Mouse (Mus musculus): ENCODE measurements around the gene Nck1. TPM values are rescaled to one million over a fixed set of nuclear protein-coding genes. Genes with fewer than 3 reads are reported as not detected.

The Nck1 gene
- polyA plus RNA-seq, 1 experiment from 2014 or later = 92.5 TPM

DNA sequence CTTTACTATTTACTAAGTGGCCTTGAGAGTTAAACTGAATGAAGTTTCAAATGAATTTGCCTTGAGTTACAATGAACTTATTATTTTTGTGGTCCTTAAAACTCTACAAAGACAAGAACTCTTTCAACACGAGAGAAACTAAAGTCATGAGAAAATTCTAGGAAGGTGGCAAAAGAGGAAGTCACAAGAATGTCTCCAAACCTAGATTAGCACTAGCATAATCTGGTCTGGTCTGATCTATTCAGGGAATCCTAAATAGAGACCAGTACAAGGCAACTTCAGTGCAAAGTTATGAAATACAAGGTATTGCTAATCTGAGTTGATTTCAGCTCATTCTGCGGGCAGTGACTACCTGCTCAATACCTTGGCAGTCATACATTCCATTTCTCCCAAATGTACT, 20.7 kb downstream of the Nck1 start:
- WGBS = 89% methylated on average over 2 of the region's 2 CpGs
- Histone ChIP-seq H3K27ac (replicated peaks; ENCODE audit: low read depth, low read length) (no peak overlapping the region), H3K9me3 (replicated peaks; ENCODE audit: control insufficient read depth, low read length) (no peaks in the 10 kb centered on the region), H3K4me3 (ENCODE audit: low read depth, low read length) (no peak overlapping the region), H3K4me1 (ENCODE audit: control insufficient read depth, insufficient read depth, low read length) (no peaks in the 10 kb centered on the region), H3K9ac (replicated peaks; ENCODE audit: low read length) (no peak overlapping the region), H3K4me2 (ENCODE audit: low read depth, low read length) (no peak overlapping the region), H3K27me3 (ENCODE audit: control insufficient read depth, insufficient read depth, low read length) (no peaks in the 10 kb centered on the region), H3K36me3 (replicated peaks; ENCODE audit: control insufficient read depth, insufficient read depth, low read depth, low read length) (no peaks in the 10 kb centered on the region)
- ATAC-seq (replicated peaks; ENCODE audit: insufficient number of reproducible peaks, low FRiP score, low TSS enrichment, low read depth) = no peak
- no peak for DNase-seq (ENCODE audit: low spot score)

DNA sequence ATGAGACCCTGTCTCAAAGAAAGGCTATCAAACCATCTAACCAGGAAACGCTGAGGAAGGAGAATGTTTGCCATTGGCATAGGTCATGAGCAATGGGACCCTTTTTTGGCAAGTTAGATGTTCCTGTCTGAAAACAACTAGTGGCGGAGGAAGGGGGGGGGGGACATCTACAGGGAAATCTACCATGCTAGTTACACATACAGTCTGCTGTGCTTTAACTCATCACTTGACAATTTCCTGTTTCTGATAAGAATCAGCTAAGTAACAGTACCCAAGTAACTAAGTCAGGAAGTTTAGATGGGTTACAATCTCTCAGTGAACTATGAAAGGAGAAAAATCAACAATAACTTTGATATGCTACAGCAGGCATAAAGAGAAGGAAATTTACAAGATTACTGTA, 23.9 kb downstream of the Nck1 start:
- DNase-seq (ENCODE audit: low spot score) (no peak), ATAC-seq (replicated peaks; ENCODE audit: insufficient number of reproducible peaks, low FRiP score, low TSS enrichment, low read depth) (no peak)
- H3K4me3 ChIP-seq (ENCODE audit: low read depth, low read length) = no peak overlapping the region
- H3K27ac ChIP-seq (replicated peaks; ENCODE audit: low read depth, low read length) = no peak overlapping the region
- no peaks in the 10 kb centered on the region for H3K27me3 ChIP-seq (ENCODE audit: control insufficient read depth, insufficient read depth, low read length)
- H3K9me3 ChIP-seq (replicated peaks; ENCODE audit: control insufficient read depth, low read length) = no peaks in the 10 kb centered on the region
- 81% methylated on average over 2 of the region's 2 CpGs for WGBS
- H3K4me1 ChIP-seq (ENCODE audit: control insufficient read depth, insufficient read depth, low read length) = no peaks in the 10 kb centered on the region
- H3K36me3 ChIP-seq (replicated peaks; ENCODE audit: control insufficient read depth, insufficient read depth, low read depth, low read length) = no peaks in the 10 kb centered on the region
- H3K9ac ChIP-seq (replicated peaks; ENCODE audit: low read length) = no peak overlapping the region
- no peak overlapping the region for H3K4me2 ChIP-seq (ENCODE audit: low read depth, low read length)

- Histone ChIP-seq H3K27ac (replicated peaks; ENCODE audit: low read depth, low read length) (no peak overlapping the region), H3K4me2 (ENCODE audit: low read depth, low read length) (no peak overlapping the region), H3K27me3 (ENCODE audit: control insufficient read depth, insufficient read depth, low read length) (no peaks in the 10 kb centered on the region), H3K9ac (replicated peaks; ENCODE audit: low read length) (no peak overlapping the region), H3K4me3 (ENCODE audit: low read depth, low read length) (no peak overlapping the region), H3K4me1 (ENCODE audit: control insufficient read depth, insufficient read depth, low read length) (no peaks in the 10 kb centered on the region), H3K9me3 (replicated peaks; ENCODE audit: control insufficient read depth, low read length) (no peaks in the 10 kb centered on the region), H3K36me3 (replicated peaks; ENCODE audit: control insufficient read depth, insufficient read depth, low read depth, low read length) (no peaks in the 10 kb centered on the region)
- 4% methylated on average over 2 of the region's 2 CpGs for WGBS
- peak; percentile 84 for DNase-seq (ENCODE audit: low spot score)
- ATAC-seq (replicated peaks; ENCODE audit: insufficient number of reproducible peaks, low FRiP score, low TSS enrichment, low read depth) = no peak
Observed at GRCm38 (mm10) chr9:100520586-100520985, 25.3 kb downstream of the Nck1 start.

DNA sequence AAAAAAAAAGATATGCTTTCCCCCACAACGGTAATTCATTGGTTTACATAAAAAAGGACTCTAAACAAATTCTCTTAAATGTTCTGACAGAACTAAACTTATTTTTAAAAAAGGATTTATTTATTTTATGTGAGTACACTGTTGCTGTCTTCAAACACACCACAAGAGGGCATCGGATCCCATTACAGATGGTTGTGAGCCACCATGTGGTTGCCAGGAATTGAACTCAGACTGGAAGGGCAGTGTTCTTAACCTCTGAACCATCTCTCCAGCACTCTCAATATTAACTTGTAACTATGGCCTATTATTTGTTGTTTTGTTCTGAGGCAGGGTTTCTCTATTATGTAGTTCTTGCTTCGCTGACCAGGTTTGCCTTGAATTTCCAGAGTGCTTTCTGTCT, 25.9 kb downstream of the Nck1 start:
- DNase-seq (ENCODE audit: low spot score) (no peak), ATAC-seq (replicated peaks; ENCODE audit: insufficient number of reproducible peaks, low FRiP score, low TSS enrichment, low read depth) (no peak)
- Histone ChIP-seq H3K36me3 (replicated peaks; ENCODE audit: control insufficient read depth, insufficient read depth, low read depth, low read length) (no peaks in the 10 kb centered on the region), H3K27ac (replicated peaks; ENCODE audit: low read depth, low read length) (no peak overlapping the region), H3K9ac (replicated peaks; ENCODE audit: low read length) (no peak overlapping the region), H3K9me3 (replicated peaks; ENCODE audit: control insufficient read depth, low read length) (no peaks in the 10 kb centered on the region), H3K4me2 (ENCODE audit: low read depth, low read length) (no peak overlapping the region), H3K27me3 (ENCODE audit: control insufficient read depth, insufficient read depth, low read length) (no peaks in the 10 kb centered on the region), H3K4me1 (ENCODE audit: control insufficient read depth, insufficient read depth, low read length) (no peaks in the 10 kb centered on the region), H3K4me3 (ENCODE audit: low read depth, low read length) (no peak overlapping the region)
- WGBS = 91% methylated on average over 3 of the region's 3 CpGs

GRCm38 (mm10) chr9:100507581-100507980, 38.4 kb downstream of the Nck1 start:
- H3K4me3 ChIP-seq (ENCODE audit: low read depth, low read length) = no peak overlapping the region
- no peaks in the 10 kb centered on the region for H3K27me3 ChIP-seq (ENCODE audit: control insufficient read depth, insufficient read depth, low read length)
- WGBS = 94% methylated on average over 2 of the region's 2 CpGs
- H3K36me3 ChIP-seq (replicated peaks; ENCODE audit: control insufficient read depth, insufficient read depth, low read depth, low read length) = no peaks in the 10 kb centered on the region
- H3K27ac ChIP-seq (replicated peaks; ENCODE audit: low read depth, low read length) = no peak overlapping the region
- H3K9me3 ChIP-seq (replicated peaks; ENCODE audit: control insufficient read depth, low read length) = no peaks in the 10 kb centered on the region
- no peak for ATAC-seq (replicated peaks; ENCODE audit: insufficient number of reproducible peaks, low FRiP score, low TSS enrichment, low read depth)
- H3K9ac ChIP-seq (replicated peaks; ENCODE audit: low read length) = no peak overlapping the region
- no peaks in the 10 kb centered on the region for H3K4me1 ChIP-seq (ENCODE audit: control insufficient read depth, insufficient read depth, low read length)
- no peak overlapping the region for H3K4me2 ChIP-seq (ENCODE audit: low read depth, low read length)
- DNase-seq (ENCODE audit: low spot score) = no peak

- no peak overlapping the region for H3K9ac ChIP-seq (replicated peaks; ENCODE audit: low read length)
- no peaks in the 10 kb centered on the region for H3K27me3 ChIP-seq (ENCODE audit: control insufficient read depth, insufficient read depth, low read length)
- no peaks in the 10 kb centered on the region for H3K36me3 ChIP-seq (replicated peaks; ENCODE audit: control insufficient read depth, insufficient read depth, low read depth, low read length)
- H3K27ac ChIP-seq (replicated peaks; ENCODE audit: low read depth, low read length) = no peak overlapping the region
- no peak overlapping the region for H3K4me2 ChIP-seq (ENCODE audit: low read depth, low read length)
- WGBS = 82% methylated on average over 2 of the region's 2 CpGs
- no peaks in the 10 kb centered on the region for H3K9me3 ChIP-seq (replicated peaks; ENCODE audit: control insufficient read depth, low read length)
- DNase-seq (ENCODE audit: low spot score) (no peak), ATAC-seq (replicated peaks; ENCODE audit: insufficient number of reproducible peaks, low FRiP score, low TSS enrichment, low read depth) (no peak)
- no peaks in the 10 kb centered on the region for H3K4me1 ChIP-seq (ENCODE audit: control insufficient read depth, insufficient read depth, low read length)
- H3K4me3 ChIP-seq (ENCODE audit: low read depth, low read length) = no peak overlapping the region
Observed at GRCm38 (mm10) chr9:100506652-100507051, 39.3 kb downstream of the Nck1 start.

GRCm38 (mm10) chr9:100505498-100505897, 40.4 kb downstream of the Nck1 start:
- DNase-seq (ENCODE audit: low spot score) (no peak), ATAC-seq (replicated peaks; ENCODE audit: insufficient number of reproducible peaks, low FRiP score, low TSS enrichment, low read depth) (no peak)
- Histone ChIP-seq H3K9me3 (replicated peaks; ENCODE audit: control insufficient read depth, low read length) (no peaks in the 10 kb centered on the region), H3K4me2 (ENCODE audit: low read depth, low read length) (no peak overlapping the region), H3K27me3 (ENCODE audit: control insufficient read depth, insufficient read depth, low read length) (no peaks in the 10 kb centered on the region), H3K4me1 (ENCODE audit: control insufficient read depth, insufficient read depth, low read length) (no peaks in the 10 kb centered on the region), H3K36me3 (replicated peaks; ENCODE audit: control insufficient read depth, insufficient read depth, low read depth, low read length) (no peaks in the 10 kb centered on the region), H3K4me3 (ENCODE audit: low read depth, low read length) (no peak overlapping the region), H3K27ac (replicated peaks; ENCODE audit: low read depth, low read length) (no peak overlapping the region), H3K9ac (replicated peaks; ENCODE audit: low read length) (no peak overlapping the region)
- 95% methylated on average over 4 of the region's 4 CpGs for WGBS

GRCm38 (mm10) chr9:100493611-100494261, 52.2 kb downstream of the Nck1 start:
- no peak overlapping the region for H3K4me2 ChIP-seq (ENCODE audit: low read depth, low read length)
- H3K4me3 ChIP-seq (ENCODE audit: low read depth, low read length) = no peak overlapping the region
- no peak overlapping the region for H3K27ac ChIP-seq (replicated peaks; ENCODE audit: low read depth, low read length)
- WGBS = 87% methylated on average over 5 of the region's 5 CpGs
- no peaks in the 10 kb centered on the region for H3K9me3 ChIP-seq (replicated peaks; ENCODE audit: control insufficient read depth, low read length)
- no peaks in the 10 kb centered on the region for H3K4me1 ChIP-seq (ENCODE audit: control insufficient read depth, insufficient read depth, low read length)
- H3K27me3 ChIP-seq (ENCODE audit: control insufficient read depth, insufficient read depth, low read length) = no peaks in the 10 kb centered on the region
- H3K9ac ChIP-seq (replicated peaks; ENCODE audit: low read length) = no peak overlapping the region
- ATAC-seq (replicated peaks; ENCODE audit: insufficient number of reproducible peaks, low FRiP score, low TSS enrichment, low read depth) (no peak), DNase-seq (ENCODE audit: low spot score) (no peak)
- H3K36me3 ChIP-seq (replicated peaks; ENCODE audit: control insufficient read depth, insufficient read depth, low read depth, low read length) = no peaks in the 10 kb centered on the region
